Mouse (Mus musculus) spleen, adult 2 months (tissue): ENCODE measurements around the gene Ptpn9.

ENCODE experiments used
- CTCF ChIP-seq: fragments of 200-500 bp; IDR thresholded peaks from 2 replicates; pipeline ENCODE4 v1.5.1; 2011; ENCODE audit warnings: mild to moderate bottlenecking, inconsistent platforms; ENCODE audit not compliant: insufficient read depth, insufficient read length, insufficient replicate concordance; ENCODE audit errors: extremely low read depth
- POLR2A ChIP-seq: fragments of 200-500 bp; IDR thresholded peaks from 2 replicates; pipeline ENCODE4 v1.6.1; 2011; ENCODE audit warnings: low read depth, low read length, inconsistent platforms

- TF ChIP-seq CTCF = peak; percentile 42; the same call in 1 of the 2 replicates
- no peak for TF ChIP-seq POLR2A
Observed at GRCm38 (mm10) chr9:56994286-56995197, at the start of gene Ptpn9.
